Mouse (Mus musculus): ENCODE data around the gene Txndc12.

The Txndc12 gene

DNA sequence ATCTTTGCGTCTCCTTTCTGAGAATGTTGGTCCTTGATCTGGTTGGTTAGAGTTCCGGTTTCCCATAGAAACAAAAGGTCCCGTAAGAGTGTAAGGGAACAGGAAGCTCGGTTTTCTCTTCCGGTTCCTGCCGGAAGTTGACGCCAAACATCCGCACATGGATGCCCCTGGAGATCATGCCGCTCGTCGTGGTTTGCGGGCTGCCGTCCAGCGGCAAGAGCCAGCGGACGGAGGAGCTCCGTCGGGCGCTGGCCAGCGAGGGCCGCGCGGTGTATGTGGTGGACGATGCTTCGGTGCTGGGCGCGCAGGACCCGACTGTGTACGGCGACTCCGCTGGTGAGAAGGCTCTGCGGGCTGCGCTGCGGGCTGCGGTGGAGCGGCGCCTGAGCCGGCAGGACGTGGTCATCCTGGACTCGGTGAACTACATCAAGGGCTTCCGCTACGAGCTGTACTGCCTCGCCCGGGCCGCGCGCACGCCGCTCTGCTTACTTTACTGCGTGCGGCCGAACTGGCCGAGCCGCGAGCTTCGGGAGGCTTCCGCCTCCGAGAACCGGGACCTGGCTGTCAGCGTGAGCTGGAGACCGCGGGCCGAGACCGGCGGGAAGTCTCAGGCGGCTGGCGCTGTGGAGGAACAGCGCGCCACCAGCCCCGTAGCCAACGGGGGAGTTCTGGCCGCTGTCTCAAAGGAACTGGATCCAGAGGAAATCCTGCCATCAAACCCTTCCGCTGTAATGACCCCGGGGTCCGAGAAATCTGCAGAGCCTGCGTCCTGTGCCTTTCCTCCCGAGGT is 13.5 kb downstream of the Txndc12 start, which contains the start of gene Kti12:
TSS of gene Kti12 (plus strand) at position 71 of the 790 bp plus-strand sequence.
- DNase-seq = peak; percentile 95

DNA sequence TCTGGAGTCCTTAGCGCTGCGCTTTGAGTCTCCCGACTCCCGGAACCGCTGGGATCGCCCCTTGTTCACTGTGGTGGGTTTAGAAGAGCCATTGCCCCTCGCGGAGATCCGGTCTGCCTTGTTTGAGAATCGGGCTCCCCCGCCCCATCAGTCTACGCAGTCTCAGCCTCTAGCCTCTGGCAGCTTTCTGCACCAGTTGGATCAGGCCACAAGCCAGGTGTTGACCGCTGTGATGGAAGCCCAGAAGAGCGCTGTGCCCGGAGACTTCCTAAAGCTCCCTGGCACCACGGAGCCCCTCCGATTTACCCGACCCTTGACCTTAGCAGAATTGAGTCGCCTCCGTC is 14.1 kb downstream of the Txndc12 start, which contains the start of gene A730015C16Rik:
TSS of gene A730015C16Rik (minus strand) at position 115 of the 344 bp plus-strand sequence.
- DNase-seq = no peak

DNA sequence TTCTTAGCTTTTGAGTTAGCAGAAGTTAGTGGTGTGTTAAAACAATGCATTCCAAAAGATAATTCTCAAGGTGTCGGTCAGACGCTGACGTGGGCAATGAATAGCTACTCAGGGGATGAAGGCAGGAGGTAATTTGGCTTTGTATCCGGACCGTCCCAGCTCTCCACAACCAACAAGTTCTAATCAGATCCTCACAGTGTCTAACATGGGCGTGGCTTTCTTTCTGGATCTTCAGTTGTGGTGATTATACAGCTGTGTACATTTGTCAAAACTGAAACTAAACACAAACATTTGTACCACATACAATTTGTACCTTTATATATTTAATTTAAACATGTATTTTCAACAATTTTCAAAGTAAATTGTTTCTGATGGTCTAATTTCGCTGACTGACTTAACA is 32.4 kb downstream of the Txndc12 start:
- no peak for DNase-seq

DNA sequence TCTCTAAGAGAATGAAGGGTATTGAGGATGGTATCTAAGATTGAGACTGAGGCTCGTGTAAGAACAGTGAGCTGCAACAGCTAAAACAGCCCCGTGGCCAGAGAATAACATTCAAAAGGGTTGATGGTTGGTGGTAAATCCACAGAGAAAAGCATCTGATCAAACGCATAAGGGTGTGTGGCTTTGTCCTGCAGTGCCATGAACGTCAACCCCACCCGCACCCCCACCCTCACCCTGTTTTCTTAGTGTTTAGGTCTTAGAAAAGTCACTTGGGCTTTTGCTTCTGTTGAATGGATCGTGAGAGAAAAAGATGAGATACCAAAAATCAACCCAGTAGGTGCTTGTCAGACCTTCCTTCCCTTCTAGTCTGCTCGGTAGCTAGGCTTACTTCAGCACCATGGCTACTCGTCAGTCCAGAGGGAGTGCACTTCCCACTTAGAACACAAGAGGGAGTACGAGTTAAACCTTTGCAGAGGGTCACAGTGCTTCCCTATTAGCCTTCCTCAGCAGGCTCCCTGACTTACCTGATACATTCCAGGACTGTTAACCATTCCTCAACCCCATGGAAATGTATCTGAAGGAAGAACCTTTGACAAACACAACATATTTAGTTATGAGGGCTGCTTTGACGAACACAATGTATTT is 35.5 kb downstream of the Txndc12 start:
- DNase-seq = peak; percentile 91

DNA sequence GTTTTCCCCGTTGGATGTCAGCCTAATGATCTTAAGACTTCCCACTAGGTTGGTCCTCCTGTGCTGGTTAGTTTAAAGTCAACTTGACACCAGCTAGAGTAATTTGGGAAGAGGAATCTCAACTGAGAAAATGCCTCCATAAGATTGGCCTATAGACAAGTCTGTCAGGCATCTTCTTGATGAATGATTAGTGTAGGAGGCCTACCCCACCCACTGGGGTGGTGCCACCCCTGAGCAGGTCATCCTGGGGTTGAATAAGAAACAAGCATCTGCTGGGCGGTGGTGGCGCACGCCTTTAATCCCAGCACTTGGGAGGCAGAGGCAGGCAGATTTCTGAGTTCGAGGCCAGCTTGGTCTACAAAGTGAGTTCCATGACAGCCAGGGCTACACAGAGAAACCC is 39.3 kb downstream of the Txndc12 start:
- no peak for DNase-seq

DNA sequence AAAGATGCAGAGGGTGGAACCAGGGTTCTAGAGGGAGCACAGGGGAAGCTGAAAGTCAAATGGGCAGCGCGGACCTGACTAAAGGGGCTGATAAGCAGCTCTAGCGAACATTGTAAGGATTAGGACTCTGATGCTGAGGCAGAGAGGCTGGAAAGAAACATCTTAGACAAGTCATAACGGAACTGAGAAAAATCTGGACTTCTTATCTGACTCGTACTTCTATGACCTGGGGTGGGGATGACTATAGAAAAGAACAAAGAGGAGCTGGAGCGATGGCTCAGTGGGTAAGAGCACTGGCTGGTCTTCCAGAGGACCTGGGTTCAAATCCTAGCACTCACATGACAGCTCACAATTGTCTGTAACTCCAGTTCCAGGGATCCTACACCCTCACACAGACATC is 43.5 kb downstream of the Txndc12 start:
- DNase-seq = no peak

DNA sequence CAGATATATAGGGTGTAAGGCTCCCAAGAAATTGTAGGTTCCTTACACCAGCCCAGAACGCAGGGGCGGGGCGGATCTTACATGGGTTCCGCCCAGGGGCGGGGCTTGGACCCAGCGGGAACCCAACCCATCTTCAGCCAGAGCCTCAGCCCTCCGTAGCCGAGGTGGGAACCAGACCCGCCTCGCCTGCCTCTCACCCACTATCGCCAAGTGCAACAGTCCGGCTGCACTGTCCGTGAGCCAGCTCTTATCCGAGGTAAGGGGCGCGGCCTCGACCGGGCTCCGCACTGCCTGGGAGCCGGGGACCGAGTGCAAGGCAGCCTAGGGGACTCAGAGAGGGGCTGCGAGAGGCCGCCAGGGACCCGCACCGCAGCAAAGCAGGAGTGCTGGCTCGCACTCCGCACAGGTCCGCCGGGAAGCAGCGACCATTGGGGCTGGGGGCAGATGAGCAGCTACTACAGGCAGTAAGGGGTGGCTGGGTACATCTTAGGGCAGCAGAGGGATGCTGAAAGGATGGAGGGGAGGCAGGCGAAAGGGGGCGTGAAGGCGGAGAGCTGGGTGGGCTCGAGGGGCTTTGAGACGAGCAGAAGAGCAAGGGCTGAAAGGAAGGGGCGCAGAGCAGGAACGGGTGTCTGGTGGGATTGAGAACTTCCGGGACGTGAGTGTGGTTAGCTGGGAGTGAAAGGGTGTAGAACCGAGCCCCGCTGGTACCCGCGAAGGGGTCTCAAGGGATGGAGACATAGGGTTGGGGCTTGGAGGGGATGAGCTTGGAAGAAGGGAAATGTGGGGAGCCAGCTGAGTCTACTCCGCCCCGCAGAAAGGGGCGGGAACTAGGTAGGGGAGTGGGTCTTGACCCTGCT is 44.8 kb downstream of the Txndc12 start, which contains the start of gene Rab3b:
TSS of gene Rab3b (plus strand) at position 101 of the 860 bp plus-strand sequence.
- DNase-seq = peak; percentile 80

DNA sequence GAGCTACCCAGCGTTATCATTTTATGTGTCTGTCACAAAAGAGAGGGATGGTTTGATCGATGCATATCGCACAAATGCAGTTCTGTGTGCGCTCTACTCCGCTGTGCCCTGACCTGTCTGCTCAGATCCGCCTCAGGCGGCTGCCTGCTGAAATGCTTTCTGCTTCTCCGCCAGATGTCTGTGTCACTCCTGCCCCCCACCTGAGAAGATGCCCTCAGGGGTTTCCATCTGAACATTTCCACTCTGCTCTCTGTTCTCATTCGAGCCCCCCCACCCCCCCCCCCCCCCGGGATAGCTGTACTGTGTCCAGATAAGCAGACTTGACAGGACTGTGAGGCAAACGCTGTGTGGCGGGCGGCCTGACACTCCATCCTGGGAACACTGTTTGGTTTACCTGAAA is 49.4 kb downstream of the Txndc12 start:
- peak; percentile 70 for DNase-seq

DNA sequence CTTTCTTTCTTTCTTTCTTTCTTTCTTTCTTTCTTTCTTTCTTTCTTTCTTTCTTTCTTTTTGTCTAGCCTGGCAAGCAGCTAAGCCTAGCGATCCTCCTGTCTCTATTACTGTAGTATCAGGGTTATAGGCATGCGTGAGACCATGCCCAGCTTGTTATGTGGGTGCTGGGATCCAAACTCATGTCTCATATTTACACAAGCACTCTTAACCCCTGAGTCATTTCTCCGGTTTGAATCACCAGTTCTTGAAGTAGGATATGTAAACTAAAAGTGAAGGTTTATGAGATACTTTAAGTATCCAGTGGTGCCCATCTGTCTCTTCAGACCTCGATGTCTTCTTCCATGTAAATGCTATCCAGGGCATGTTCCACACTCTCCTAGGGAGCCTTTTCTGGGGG is 53.1 kb downstream of the Txndc12 start:
- DNase-seq = no peak

DNA sequence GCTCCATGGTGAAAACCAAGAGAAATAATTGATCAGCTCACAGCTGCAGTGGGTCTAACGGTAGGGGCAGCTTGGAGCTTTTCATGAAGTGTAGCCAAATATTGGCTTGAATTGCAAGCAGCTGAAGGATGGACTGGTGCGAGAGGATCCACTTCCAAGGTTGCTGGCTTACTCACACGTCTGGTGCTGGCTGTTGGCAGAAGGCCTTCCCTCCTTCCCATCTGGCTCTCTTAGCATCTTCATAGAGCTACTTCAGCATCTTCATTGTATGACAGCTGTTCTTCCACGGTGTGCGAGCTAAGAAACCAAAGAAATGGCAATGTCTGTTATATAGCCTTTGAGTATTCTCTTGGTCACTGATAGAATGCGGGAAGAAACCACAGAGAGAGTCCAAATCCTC is 56.5 kb downstream of the Txndc12 start:
- no peak for DNase-seq

DNA sequence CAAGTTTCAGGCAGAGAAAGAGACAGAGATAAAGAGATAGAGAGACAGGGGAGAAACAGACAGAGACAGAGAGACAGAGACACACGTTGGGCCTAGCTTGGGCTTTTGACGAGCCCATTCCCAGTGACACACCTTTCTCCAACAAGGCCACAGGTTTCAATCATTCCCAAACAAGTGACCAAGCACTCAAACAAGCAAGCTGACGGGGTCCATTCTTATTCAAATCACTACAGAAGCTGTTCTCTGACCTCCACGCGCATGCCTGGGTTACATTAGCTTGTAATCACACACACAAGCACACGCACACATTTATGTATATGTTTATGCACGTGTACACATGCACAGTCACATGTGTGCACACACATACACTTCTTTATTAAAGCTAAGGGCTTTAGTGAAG is 66.0 kb downstream of the Txndc12 start:
- no peak for DNase-seq

DNA sequence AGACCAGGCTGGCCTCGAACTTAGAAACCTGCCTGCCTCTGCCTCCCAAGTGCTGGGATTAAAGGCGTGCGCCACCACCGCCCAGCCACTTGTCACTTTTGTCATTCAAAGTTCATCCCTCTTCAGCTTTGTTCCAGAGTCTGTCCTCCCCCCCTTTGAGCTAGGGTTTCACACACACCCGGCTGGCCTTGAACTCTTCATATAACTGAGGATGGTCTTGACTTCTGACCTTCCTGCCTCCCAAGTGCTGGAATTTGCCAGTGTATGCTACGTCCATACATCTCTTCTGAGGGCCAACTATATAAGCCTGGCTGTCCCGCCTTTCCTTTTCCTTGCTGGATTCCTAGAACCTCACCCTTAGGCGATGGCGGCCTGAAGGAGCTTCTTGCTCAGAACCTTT is 68.5 kb downstream of the Txndc12 start:
- DNase-seq = no peak

DNA sequence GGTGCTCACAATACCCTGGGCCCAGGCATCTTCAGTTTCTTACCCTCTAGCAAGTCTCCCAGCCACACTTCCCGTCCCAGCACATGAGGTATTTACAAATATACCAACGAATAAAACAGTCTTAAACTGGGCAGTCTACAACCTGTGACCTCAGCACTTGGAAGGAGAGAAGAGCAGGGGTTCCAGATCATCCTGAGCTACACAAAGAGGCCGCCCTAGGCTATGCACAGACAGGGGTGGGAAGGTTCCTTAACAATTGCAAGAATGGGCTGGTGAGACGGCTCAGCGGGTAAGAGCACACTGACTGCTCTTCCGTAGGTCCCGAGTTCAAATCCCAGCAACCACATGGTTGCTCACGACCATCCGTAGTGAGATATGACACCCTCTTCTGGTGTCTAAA is 68.9 kb downstream of the Txndc12 start:
- no peak for DNase-seq

DNA sequence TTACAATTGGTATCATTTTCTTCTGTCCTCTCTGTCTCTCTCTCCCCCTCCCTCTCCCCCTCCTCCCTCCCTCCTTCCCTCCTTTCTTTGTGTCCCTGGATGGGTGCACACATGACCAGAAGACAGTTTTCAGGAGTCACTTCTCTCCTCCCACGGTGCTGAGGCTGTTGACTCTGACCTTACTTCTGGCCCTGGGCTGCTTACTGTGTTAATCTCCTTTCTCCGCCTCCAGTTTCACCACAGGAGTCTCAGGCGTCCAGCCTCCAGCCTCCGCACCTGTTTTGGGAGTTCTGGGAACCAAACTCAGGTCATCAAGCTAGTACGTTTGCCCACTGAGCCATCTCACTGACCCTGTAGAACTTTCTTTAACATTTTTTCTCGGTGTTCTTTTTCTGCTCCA is 69.7 kb downstream of the Txndc12 start:
- no peak for DNase-seq

DNA sequence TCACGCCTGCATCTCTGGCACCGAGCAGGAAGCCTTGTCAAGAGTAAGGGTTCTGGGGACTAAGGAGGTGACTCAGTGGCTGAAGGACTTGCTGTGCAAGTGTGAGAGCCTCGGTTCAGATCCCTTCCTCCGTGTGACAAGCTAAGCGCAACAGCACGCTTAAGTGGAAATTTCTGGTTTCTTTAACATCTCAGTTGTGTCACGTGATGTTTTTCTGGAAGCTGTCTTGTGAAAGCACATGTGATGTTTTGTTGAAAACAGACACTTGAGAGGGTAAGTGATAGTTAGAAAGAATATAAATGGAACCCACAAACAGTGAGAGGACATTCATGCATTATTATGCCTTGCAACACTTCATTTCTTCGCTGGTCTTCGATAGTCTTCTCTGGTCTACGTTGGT is 70.4 kb downstream of the Txndc12 start:
- DNase-seq = no peak

DNA sequence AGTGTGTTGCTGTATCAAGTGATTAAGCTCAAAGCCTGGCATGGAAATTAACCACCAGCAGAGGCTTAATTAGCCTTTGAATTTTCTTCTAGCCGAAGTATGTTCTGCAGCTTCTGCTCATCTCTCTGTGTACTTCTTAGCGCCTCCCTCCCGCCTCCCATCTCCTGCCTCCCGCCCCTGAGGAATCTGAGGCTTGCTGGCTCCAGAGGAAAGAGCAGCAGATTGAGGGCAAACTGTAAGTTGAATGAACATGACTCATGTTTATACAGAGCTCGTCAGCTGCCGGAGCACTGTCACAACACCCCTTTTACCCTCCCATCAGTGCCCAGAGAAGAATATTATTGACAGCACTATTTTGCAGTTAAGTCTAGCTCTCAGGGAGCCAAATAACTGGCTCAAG is 71.5 kb downstream of the Txndc12 start:
- peak; percentile 56 for DNase-seq

DNA sequence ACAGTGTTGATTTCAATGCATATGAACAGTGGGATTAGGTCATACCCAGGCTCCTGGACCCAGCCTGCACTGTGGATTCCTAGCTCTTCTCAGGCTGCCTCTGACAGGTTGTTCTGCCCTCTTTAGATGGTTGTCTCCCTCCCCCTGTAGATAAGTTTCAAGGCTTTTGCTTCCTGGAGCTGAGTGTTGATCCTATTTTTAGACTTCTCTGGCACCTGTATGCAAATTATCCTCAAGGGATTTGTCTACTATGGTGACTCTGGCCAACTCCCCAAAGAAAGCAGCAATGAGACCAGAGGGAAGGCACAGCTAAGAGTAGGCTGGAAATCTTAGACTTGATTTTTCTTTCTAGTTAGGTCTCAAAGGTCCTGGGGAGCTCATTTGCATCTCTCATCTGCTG is 73.1 kb downstream of the Txndc12 start:
- peak; percentile 20 for DNase-seq

DNA sequence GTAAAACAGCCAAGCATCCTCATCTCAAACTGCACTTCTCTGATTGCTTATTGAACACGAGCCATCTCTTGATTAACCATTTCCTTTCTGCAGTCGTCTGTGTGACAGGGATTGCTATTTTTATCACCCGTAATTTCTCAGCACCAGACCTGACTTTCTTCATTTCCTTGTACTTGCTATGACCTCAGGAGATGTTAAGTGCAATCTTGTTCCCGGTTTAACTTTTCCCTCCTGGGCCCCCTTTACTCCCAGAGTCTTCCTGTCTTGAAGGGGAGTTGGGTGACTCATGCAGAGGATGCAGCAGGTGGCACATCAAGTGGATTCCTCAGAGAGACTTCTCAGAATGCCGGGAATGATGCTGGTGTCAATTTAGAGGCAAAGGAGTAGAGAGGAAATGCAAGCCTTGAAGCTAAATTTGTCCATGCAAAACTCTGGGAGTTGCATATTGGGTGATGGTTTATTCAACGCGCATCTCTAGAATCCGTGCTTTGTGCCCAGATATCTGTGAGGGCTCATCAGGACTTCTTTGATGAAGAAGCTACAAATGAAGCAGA is 75.5 kb downstream of the Txndc12 start:
- no peak for DNase-seq
